Mouse (Mus musculus): Measurements from ENCODE around the gene Snrpb2. TPM values are rescaled to one million over a fixed set of nuclear protein-coding genes. Genes with fewer than 3 reads are reported as not detected.
A peak's percentile ranks its signal among the peaks of the same experiment; 100 is the strongest.

Snrpb2 gene
- total RNA-seq, 2 experiments from 2014 or later, result 47.7 to 48.7 TPM

GRCm38 (mm10) chr2:143084852-143085397, 22.1 kb downstream of the Snrpb2 start:
- intact Hi-C loops (cut with DNase I), result no loop called here
- no peak for DNase-seq (ENCODE audit: low spot score in 2 of 2)

GRCm38 (mm10) chr2:143089866-143090265, 27.0 kb downstream of the Snrpb2 start:
- no peak for DNase-seq (ENCODE audit: low spot score in 2 of 2)
- intact Hi-C loops (cut with DNase I), result loop anchor here (5.0 kb wide), 1 partner anchor 233 kb away; no protein-coding TSS in a partner anchor

GRCm38 (mm10) chr2:143093726-143094125, 30.9 kb downstream of the Snrpb2 start:
- intact Hi-C loops (cut with DNase I), result loop anchor here (5.0 kb wide), 1 partner anchor 236 kb away; no protein-coding TSS in a partner anchor
- DNase-seq (ENCODE audit: low spot score in 2 of 2), result peak; percentile 90 to 95

- no peak for DNase-seq (ENCODE audit: low spot score in 2 of 2)
- intact Hi-C loops (cut with DNase I), result loop anchor here (5.0 kb wide), 1 partner anchor 237 kb away; no protein-coding TSS in a partner anchor
Observed at GRCm38 (mm10) chr2:143094761-143095160, 31.9 kb downstream of the Snrpb2 start.

- intact Hi-C loops (cut with DNase I), result no loop called here
- DNase-seq (ENCODE audit: low spot score in 2 of 2), result no peak
Observed at GRCm38 (mm10) chr2:143097170-143097569, 34.3 kb downstream of the Snrpb2 start.

- intact Hi-C loops (cut with DNase I), result loop anchor here (5.0 kb wide), 2 partner anchors 433 to 1338 kb away; partner anchors contain the start of gene Pcsk2
- DNase-seq (ENCODE audit: low spot score in 2 of 2), result peak; percentile 64 to 82
Observed at GRCm38 (mm10) chr2:143113859-143114258, 51.0 kb downstream of the Snrpb2 start.

GRCm38 (mm10) chr2:143114716-143115115, 51.9 kb downstream of the Snrpb2 start:
- DNase-seq (ENCODE audit: low spot score in 2 of 2), result peak; percentile 60 to 77
- intact Hi-C loops (cut with DNase I), result loop anchor here (5.0 kb wide), 3 partner anchors 433 to 1338 kb away; partner anchors contain the start of gene Pcsk2

GRCm38 (mm10) chr2:143117453-143117852, 54.6 kb downstream of the Snrpb2 start:
- intact Hi-C loops (cut with DNase I), result loop anchor here (5.0 kb wide), 1 partner anchor 660 kb away; no protein-coding TSS in a partner anchor
- DNase-seq (ENCODE audit: low spot score in 2 of 2), result peak; percentile 68 to 76

GRCm38 (mm10) chr2:143118221-143118620, 55.4 kb downstream of the Snrpb2 start:
- intact Hi-C loops (cut with DNase I), result loop anchor here (5.0 kb wide), 1 partner anchor 659 kb away; no protein-coding TSS in a partner anchor
- DNase-seq (ENCODE audit: low spot score in 2 of 2), result no peak

Other genes with a start within 250 kb of the Snrpb2 start
- 1 to 10 TPM; 8.7 to 9.7 TPM for gene Kif16b, start 161.5 kb upstream of the Snrpb2 start, total RNA-seq (2021)
- not detected for gene Otor, start 15.4 kb downstream of the Snrpb2 start, total RNA-seq (2021)

Data from left cerebral cortex, postnatal 14 days (tissue).